Mouse (Mus musculus) embryo, embryonic 11 days (tissue): Measurements from ENCODE around the gene Zfp423.
"Not testable (repeated sequence)": the region's sequence is repeated elsewhere in the genome, so short reads cannot be mapped to it uniquely, and the experiment has no call there.

ENCODE experiments used
- DNase-seq: peaks from one replicate; pipeline ENCODE4 v3.0.0-alpha.2; 2015

The Zfp423 gene

GRCm38 (mm10) chr8:87895203-87896041 lies 64.0 kb downstream of the Zfp423 start:
- no peak for DNase-seq

DNA sequence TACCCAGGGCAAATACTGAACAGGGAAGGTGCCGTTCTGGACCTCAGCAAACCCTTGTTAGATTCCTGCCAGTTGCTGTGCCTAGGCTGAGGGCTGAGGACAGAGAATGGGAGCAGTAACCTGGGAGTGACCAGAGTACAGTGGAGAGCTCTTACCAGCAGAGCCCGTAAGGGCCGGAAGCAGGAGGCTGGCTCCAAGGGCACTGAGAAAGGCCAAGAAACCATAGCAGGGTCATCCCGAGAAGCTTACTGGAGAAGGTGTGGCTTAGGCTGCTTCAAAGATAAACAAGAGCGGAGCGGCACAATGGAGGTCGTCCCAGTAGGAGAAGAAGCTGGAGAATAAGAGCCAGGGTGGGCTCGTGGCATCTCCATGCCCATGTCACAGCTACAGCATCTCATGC lies 65.1 kb downstream of the Zfp423 start:
- DNase-seq = no peak

DNA sequence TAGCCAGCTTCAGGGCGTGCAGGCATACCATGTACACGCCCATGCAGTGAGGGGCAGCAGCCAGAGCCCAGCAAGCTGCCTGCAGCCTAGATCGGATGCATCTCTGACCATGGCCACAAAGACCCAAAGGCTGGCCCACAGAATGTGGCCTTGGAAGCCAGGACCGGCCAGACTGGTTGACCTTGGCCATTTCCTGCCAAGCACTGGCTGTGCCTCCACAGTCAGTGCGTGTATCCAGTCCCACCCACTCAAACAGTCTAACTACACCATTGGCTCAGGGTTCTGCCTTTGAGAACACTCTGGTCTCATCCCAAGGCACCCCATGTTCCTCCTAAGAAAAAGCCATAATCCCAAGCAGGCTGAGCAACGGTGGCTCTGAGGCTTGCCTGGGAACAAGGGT lies 65.8 kb downstream of the Zfp423 start:
- DNase-seq = no peak

- DNase-seq = no peak
Measured at GRCm38 (mm10) chr8:87892891-87893290, 66.5 kb downstream of the Zfp423 start.

GRCm38 (mm10) chr8:87891884-87892283 lies 67.5 kb downstream of the Zfp423 start:
- peak; percentile 56 for DNase-seq

- DNase-seq = no peak
Measured at GRCm38 (mm10) chr8:87887956-87888355, 71.4 kb downstream of the Zfp423 start.

DNA sequence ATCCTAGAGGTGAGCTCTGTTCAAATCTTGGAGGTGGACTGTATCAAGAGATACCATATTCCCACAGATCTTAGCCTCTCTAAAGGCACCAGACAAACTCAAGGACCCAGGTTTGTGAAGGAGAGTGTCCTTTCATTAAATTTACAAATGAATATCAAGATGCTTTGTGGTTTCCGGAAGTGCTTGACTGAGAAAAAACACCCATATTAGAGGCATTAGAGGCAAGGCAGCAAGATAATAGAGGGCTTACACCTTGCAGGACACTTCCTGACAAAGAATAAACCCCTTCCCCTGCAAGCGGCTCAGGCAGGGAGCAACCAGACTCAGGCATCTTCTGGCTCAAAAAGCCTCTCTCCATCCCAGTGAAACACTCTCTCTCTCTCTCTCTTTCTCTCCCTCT lies 78.3 kb downstream of the Zfp423 start:
- DNase-seq = no peak

GRCm38 (mm10) chr8:87875852-87876251 lies 83.5 kb downstream of the Zfp423 start:
- DNase-seq = no peak

- DNase-seq = peak; percentile 87
Measured at GRCm38 (mm10) chr8:87875452-87875851, 83.9 kb downstream of the Zfp423 start.

DNA sequence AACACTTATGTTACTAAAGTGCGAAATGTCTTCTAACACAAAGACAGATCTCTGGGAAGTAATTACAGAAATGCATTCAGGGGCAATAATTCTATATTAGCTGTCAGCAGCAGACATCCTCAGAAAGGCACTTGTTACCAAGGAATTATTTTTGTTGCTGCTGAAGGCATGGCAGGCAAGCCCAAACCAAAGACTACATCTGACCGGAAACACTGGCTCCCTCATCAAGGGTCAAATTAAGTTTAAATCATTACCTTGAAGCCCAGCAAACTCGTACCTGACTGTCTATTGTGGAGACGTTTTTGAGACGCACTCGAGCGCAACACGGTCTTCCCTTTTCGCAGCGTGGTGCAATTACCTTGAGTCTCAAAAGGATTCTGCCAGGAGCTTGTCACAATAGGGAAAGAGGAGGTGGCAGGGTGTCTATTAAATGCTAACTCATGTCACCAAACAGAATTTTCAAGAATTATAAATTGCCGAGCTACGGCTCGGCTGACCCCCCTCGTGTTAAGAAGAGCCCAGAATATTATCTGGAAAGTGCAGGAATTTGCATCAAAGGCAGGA lies 86.3 kb downstream of the Zfp423 start:
- DNase-seq = no peak

GRCm38 (mm10) chr8:87872356-87872930 lies 87.0 kb downstream of the Zfp423 start:
- no peak for DNase-seq

DNA sequence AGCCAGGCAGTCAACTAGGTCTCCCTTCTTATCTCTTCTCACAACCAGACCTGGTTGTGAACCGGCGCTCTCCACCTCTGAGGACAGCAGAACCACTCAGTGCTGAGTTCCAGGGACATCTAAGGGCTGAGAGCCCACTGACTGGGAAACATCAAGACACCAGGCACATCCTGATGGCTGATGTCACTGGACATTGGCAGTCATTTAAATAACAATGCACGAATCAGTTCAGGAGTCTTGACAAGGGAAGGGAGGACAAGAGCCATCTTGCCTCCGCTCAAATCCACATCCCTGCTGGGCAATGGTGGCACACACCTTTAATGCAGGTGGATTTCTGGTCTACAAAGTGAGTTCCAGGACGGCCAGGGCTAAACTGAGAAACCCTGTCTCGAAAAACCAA lies 92.8 kb downstream of the Zfp423 start:
- DNase-seq = no peak

- DNase-seq = no peak
Measured at GRCm38 (mm10) chr8:87864236-87864635, 95.2 kb downstream of the Zfp423 start.

- no peak for DNase-seq
Measured at GRCm38 (mm10) chr8:87863128-87863527, 96.3 kb downstream of the Zfp423 start.

DNA sequence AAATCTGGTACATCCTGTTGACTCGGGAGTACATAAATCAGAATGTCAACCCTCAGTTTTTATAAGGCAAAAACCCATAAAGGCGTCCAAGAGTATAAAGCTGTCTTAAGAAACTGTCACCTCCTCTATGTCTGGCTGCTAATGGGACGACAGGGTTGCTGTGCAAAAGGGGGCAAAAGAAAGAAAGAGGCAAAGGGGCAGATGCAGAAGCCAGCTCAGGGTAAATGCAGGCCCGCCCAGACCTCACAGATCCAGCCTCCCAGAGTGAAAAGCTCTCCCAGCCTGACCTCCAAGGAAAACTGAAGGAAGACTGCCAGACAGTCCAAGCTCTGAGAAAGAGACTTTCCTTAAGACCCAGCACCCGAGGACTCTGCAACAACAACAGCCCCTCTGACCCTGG lies 97.7 kb downstream of the Zfp423 start:
- DNase-seq = peak; percentile 42

DNA sequence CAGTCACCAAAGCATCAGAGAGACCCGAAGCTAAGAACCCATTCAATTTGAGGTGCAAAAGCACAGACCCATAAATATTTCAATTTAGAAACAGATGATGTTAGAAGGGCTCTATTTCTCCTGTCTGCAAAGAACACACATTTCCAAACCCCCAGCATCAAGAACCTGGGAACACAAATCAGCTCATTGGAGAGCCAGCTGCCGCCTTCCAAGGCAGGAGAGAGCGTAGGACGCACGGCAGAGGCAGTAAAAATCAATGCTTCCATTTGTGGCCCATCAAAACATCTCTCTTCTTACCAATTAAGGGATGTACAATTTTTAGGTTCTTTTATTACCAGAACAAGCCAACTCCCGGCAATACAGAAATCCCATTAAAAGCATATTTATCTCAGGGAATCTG lies 98.5 kb downstream of the Zfp423 start:
- no peak for DNase-seq

GRCm38 (mm10) chr8:87851871-87852270 lies 107.5 kb downstream of the Zfp423 start:
- DNase-seq = no peak

GRCm38 (mm10) chr8:87851380-87851779 lies 108.0 kb downstream of the Zfp423 start:
- no peak for DNase-seq

GRCm38 (mm10) chr8:87848836-87849235 lies 110.6 kb downstream of the Zfp423 start:
- DNase-seq = no peak

DNA sequence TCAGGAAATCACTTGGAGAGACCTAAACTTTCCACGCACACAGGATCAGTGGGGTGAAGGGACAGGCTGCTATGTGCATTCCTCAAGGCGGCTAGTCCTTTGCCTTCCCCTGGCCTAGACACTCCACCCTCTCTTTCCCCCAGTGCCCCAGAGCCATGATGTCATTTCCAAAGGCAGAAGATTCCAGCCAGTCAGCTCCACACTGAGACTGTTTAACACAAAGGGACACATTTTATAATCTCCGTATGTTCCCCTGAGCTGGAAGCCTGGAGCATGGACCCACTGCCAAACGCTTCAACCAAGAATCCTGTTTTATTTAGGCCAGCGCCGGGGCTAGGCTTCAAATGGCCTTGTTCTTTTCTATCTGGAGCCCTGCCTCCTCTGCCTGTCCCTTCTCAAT lies 111.6 kb downstream of the Zfp423 start:
- no peak for DNase-seq

GRCm38 (mm10) chr8:87842096-87842495 lies 117.3 kb downstream of the Zfp423 start:
- not testable (repeated sequence) for DNase-seq

GRCm38 (mm10) chr8:87837266-87837665 lies 122.1 kb downstream of the Zfp423 start:
- DNase-seq = no peak

DNA sequence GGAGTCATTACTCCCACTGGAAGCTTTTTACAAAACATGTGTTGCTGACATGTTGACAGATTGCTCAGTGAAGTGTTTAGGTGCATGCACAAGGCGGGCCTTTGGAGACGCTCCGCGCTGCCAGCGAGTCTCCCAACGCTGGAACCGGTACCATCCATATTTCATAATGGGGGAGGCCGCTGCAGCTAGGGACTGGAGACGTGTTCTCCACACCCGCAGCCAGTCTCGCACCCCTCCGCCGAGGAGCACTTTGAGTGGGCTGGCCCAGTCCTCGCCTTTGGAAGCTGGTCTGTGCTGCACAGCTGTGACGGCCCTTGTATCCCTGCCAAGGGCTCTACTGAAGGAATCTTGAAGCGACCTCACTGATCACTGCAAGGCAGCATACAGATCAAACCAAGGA lies 122.5 kb downstream of the Zfp423 start:
- DNase-seq = peak; percentile 90

- no peak for DNase-seq
Measured at GRCm38 (mm10) chr8:87835924-87836323, 123.5 kb downstream of the Zfp423 start.
